Mouse (Mus musculus) embryonic facial prominence, embryonic 11.5 days (tissue): ENCODE data around the gene Crebrf. TPM values are rescaled to one million over a fixed set of nuclear protein-coding genes. Genes with fewer than 3 reads are reported as not detected.

Experiments used
- ATAC-seq: fragments of 200-750 bp; cut with Nextera tagmentation; replicated peaks from 2 replicates; pipeline ENCODE4 v1.8.0; 2017; ENCODE audit warnings: low read depth; ENCODE audit not compliant: insufficient number of reproducible peaks, low FRiP score, low TSS enrichment
- DNase-seq: peaks from one replicate; pipeline ENCODE4 v3.0.0-alpha.2; 2015; ENCODE audit warnings: low spot score
- H3K27ac ChIP-seq: fragments of 300-500 bp; sonication (generic); replicated peaks from 2 replicates; pipeline ENCODE4 v1.5.1; 2014; ENCODE audit warnings: mild to moderate bottlenecking, low read depth, low read length, control low read depth
- H3K27me3 ChIP-seq: fragments of 300-500 bp; sonication (generic); 2 replicates; pipeline ENCODE4 v1.6.1; 2014; ENCODE audit warnings: mild to moderate bottlenecking, low read length, moderate library complexity, mixed read lengths; ENCODE audit not compliant: control insufficient read depth, insufficient read depth
- H3K36me3 ChIP-seq: fragments of 300-500 bp; sonication (generic); replicated peaks from 2 replicates; pipeline ENCODE4 v1.6.1; 2014; ENCODE audit warnings: low read depth, mild to moderate bottlenecking, low read length, moderate library complexity, mixed read lengths; ENCODE audit not compliant: control insufficient read depth, insufficient read depth
- H3K4me1 ChIP-seq: fragments of 300-500 bp; sonication (generic); 2 replicates; pipeline ENCODE4 v1.6.1; 2014; ENCODE audit warnings: low read length, mixed read lengths; ENCODE audit not compliant: control insufficient read depth, insufficient read depth
- H3K4me2 ChIP-seq: fragments of 300-500 bp; sonication (generic); 2 replicates; pipeline ENCODE4 v1.6.1; 2014; ENCODE audit warnings: low read depth, mild to moderate bottlenecking, control low read depth, low read length, moderate library complexity
- H3K4me3 ChIP-seq: fragments of 300-500 bp; sonication (generic); 2 replicates; pipeline ENCODE4 v1.5.1; 2014; ENCODE audit warnings: low read depth, low read length, control low read depth
- H3K9ac ChIP-seq: fragments of 300-500 bp; sonication (generic); replicated peaks from 2 replicates; pipeline ENCODE4 v1.6.1; 2014; ENCODE audit warnings: mild to moderate bottlenecking, control low read depth, low read length
- H3K9me3 ChIP-seq: fragments of 300-500 bp; sonication (generic); replicated peaks from 2 replicates; pipeline ENCODE4 v1.6.1; 2016; ENCODE audit warnings: mild to moderate bottlenecking, low read length, inconsistent platforms, mixed read lengths; ENCODE audit not compliant: control insufficient read depth
- WGBS: fragments of 180-500 bp; shearing (Covaris S2); extraction: QIAGEN DNeasy Blood & Tissue Kit; methylation state at CpG from one replicate; pipeline ENCODE4 v1.1.7; 2014; 5-methylcytosine and 5-hydroxymethylcytosine counted together
- polyA plus RNA-seq: library from polyadenylated mRNA; unstranded; fragments of >200 nt; fragmentation: Nextera tagmentation; extraction: Ambion mirVana; gene quantifications from 2 replicates; pipeline ENCODE4 v1.2.1, GENCODE M21; 2014

Gene Crebrf
- polyA plus RNA-seq: 3.5 and 3.8 TPM in 2 replicates

- Histone ChIP-seq H3K36me3 (no peaks in the 10 kb centered on the region), H3K4me3 (peak within 1 kb of the TSS; percentile 89), H3K27me3 (no peaks in the 10 kb centered on the region), H3K4me1 (no peaks in the 10 kb centered on the region), H3K27ac (peak within 1 kb of the TSS; percentile 3; the same call in 1 of the 2 replicates), H3K4me2 (peak within 1 kb of the TSS; percentile 58), H3K9ac (peak within 1 kb of the TSS; percentile 75), H3K9me3 (no peaks in the 10 kb centered on the region)
- ATAC-seq: peak; percentile 63
- WGBS: under 1% methylated on average over 41 of the region's 41 CpGs
- DNase-seq: peak; percentile 99
Observed at GRCm38 (mm10) chr17:26715271-26715758, at the start of gene Crebrf. Crebrf (plus strand) TSS chr17:26715650.

- ATAC-seq (no peak), DNase-seq (no peak)
- Histone ChIP-seq H3K4me1 (no peaks in the 10 kb centered on the region), H3K27ac (no peak overlapping the region), H3K36me3 (no peaks in the 10 kb centered on the region), H3K4me3 (no peak overlapping the region), H3K9ac (no peak overlapping the region), H3K27me3 (no peaks in the 10 kb centered on the region), H3K4me2 (no peak overlapping the region), H3K9me3 (no peaks in the 10 kb centered on the region)
- WGBS: 42% methylated on average over 4 of the region's 4 CpGs
Observed at GRCm38 (mm10) chr17:26671268-26671667, 44.2 kb upstream of the Crebrf start.

- 0 out of 2 replicates have a peak, but pooled peaks have one; percentile 32 for ATAC-seq
- Histone ChIP-seq H3K9me3 (no peaks in the 10 kb centered on the region), H3K4me3 (peak overlapping the region; percentile 78), H3K9ac (no peak overlapping the region), H3K27me3 (no peaks in the 10 kb centered on the region), H3K4me2 (peak overlapping the region; percentile 74), H3K27ac (no peak overlapping the region), H3K36me3 (no peaks in the 10 kb centered on the region), H3K4me1 (no peaks in the 10 kb centered on the region)
- DNase-seq: no peak
- WGBS: 21% methylated on average over 7 of the region's 7 CpGs
Observed at GRCm38 (mm10) chr17:26675845-26676244, 39.6 kb upstream of the Crebrf start.

- Histone ChIP-seq H3K27ac (peak overlapping the region; percentile 49), H3K4me1 (no peaks in the 10 kb centered on the region), H3K36me3 (no peaks in the 10 kb centered on the region), H3K4me3 (peak overlapping the region; percentile 78), H3K4me2 (peak overlapping the region; percentile 74), H3K9me3 (no peaks in the 10 kb centered on the region), H3K9ac (peak overlapping the region; percentile 65), H3K27me3 (no peaks in the 10 kb centered on the region)
- peak; percentile 86 for ATAC-seq
- peak; percentile 95 for DNase-seq
- 1% methylated on average over 30 of the region's 30 CpGs for WGBS
Observed at GRCm38 (mm10) chr17:26676252-26676615, 39.2 kb upstream of the Crebrf start.

- Histone ChIP-seq H3K4me2 (peak overlapping the region; percentile 74), H3K4me1 (no peaks in the 10 kb centered on the region), H3K4me3 (peak overlapping the region; percentile 78), H3K9ac (peak overlapping the region; percentile 65), H3K36me3 (no peaks in the 10 kb centered on the region), H3K27me3 (no peaks in the 10 kb centered on the region), H3K27ac (peak overlapping the region; percentile 49), H3K9me3 (no peaks in the 10 kb centered on the region)
- DNase-seq (peak; percentile 52), ATAC-seq (peak; percentile 89; the same call in 1 of the 2 replicates)
- WGBS: 3% methylated on average over 26 of the region's 26 CpGs
Observed at GRCm38 (mm10) chr17:26676616-26677376, 38.7 kb upstream of the Crebrf start.

GRCm38 (mm10) chr17:26677711-26678637, 37.5 kb upstream of the Crebrf start:
- H3K4me2 ChIP-seq: no peak overlapping the region
- ATAC-seq: no peak
- 87% methylated on average over 7 of the region's 7 CpGs for WGBS
- no peak overlapping the region for H3K9ac ChIP-seq
- no peaks in the 10 kb centered on the region for H3K4me1 ChIP-seq
- H3K27ac ChIP-seq: no peak overlapping the region
- no peaks in the 10 kb centered on the region for H3K27me3 ChIP-seq
- H3K9me3 ChIP-seq: no peaks in the 10 kb centered on the region
- no peak overlapping the region for H3K4me3 ChIP-seq
- no peak for DNase-seq
- no peaks in the 10 kb centered on the region for H3K36me3 ChIP-seq

GRCm38 (mm10) chr17:26681276-26681675, 34.2 kb upstream of the Crebrf start:
- no peaks in the 10 kb centered on the region for H3K36me3 ChIP-seq
- H3K27ac ChIP-seq: no peak overlapping the region
- DNase-seq (no peak), ATAC-seq (no peak)
- 86% methylated on average over 6 of the region's 6 CpGs for WGBS
- H3K4me1 ChIP-seq: no peaks in the 10 kb centered on the region
- no peak overlapping the region for H3K9ac ChIP-seq
- no peak overlapping the region for H3K4me3 ChIP-seq
- H3K4me2 ChIP-seq: no peak overlapping the region
- no peaks in the 10 kb centered on the region for H3K9me3 ChIP-seq
- H3K27me3 ChIP-seq: no peaks in the 10 kb centered on the region
